Mouse (Mus musculus): ENCODE results near the gene Gtf2i.

GRCm38 (mm10) chr5:134322355-134322754 lies 7.8 kb upstream of the Gtf2i start:
- no peak for TF ChIP-seq MAFK (IDR thresholded peaks at IDR 0.05; ENCODE audit: insufficient read depth, low read depth, low read length)
- TF ChIP-seq ZNF384 (IDR thresholded peaks at IDR 0.05; ENCODE audit: low read depth, low read length) = no peak
- no peak for TF ChIP-seq ZC3H11A (IDR thresholded peaks at IDR 0.05; ENCODE audit: borderline replicate concordance, low read depth, low read length)
- no peak for TF ChIP-seq CHD2 (IDR thresholded peaks at IDR 0.05; ENCODE audit: low read depth, low read length)
- TF ChIP-seq HCFC1 (IDR thresholded peaks at IDR 0.05; ENCODE audit: borderline replicate concordance, insufficient read depth, low read length) = no peak

All from ES-E14 (cell line).